Mouse (Mus musculus): ENCODE data around the gene Ifnk. TPM values are rescaled to one million over a fixed set of nuclear protein-coding genes. Genes with fewer than 3 reads are reported as not detected.

Ifnk gene
- 0.43 TPM in 1 of 2 replicates, not detected in the other for polyA plus RNA-seq (2014; fragmentation: Nextera tagmentation; extraction: Ambion mirVana)

DNA sequence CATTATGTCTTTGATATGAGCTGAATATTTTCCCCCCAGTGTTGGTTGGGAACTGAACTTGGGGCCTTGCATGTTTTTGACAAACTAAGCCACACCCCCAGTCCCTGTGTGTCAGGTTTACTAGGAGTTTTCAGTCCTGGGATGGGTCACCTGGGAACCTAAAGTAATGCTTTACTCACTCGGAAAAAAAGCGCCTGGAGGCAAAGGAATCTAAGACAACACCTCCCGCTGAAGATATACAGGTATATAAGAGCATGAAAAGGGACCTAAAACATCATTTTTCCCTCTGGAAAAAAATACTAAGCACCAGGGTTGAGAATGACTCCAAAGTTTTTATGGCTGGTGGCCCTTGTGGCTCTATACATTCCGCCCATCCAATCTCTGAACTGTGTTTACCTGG is at the start of gene Ifnk:
Ifnk (plus strand) TSS at position 301 of the 400 bp plus-strand sequence.
- Histone ChIP-seq H3K4me1 (replicated peaks; ENCODE audit: control insufficient read depth, insufficient read depth, low read length) (no peaks in the 10 kb centered on the region), H3K27ac (ENCODE audit: low read depth, low read length) (no peak within 1 kb of the TSS), H3K9me3 (ENCODE audit: control insufficient read depth, low read length) (no peaks in the 10 kb centered on the region), H3K36me3 (ENCODE audit: control insufficient read depth, insufficient read depth, low read length) (no peaks in the 10 kb centered on the region), H3K4me3 (ENCODE audit: low read depth, low read length) (no peak within 1 kb of the TSS), H3K9ac (ENCODE audit: low read depth, low read length) (no peak within 1 kb of the TSS), H3K4me2 (replicated peaks; ENCODE audit: low read depth, low read length) (no peak within 1 kb of the TSS), H3K27me3 (ENCODE audit: control insufficient read depth, insufficient read depth, low read length) (no peaks in the 10 kb centered on the region)
- no peak for DNase-seq (ENCODE audit: low spot score)
- ATAC-seq (ENCODE audit: low FRiP score): no peak
- WGBS: 85% methylated on average over 4 of the region's 4 CpGs

- no peaks in the 10 kb centered on the region for H3K9me3 ChIP-seq (ENCODE audit: control insufficient read depth, low read length)
- no peaks in the 10 kb centered on the region for H3K36me3 ChIP-seq (ENCODE audit: control insufficient read depth, insufficient read depth, low read length)
- no peak overlapping the region for H3K4me2 ChIP-seq (replicated peaks; ENCODE audit: low read depth, low read length)
- WGBS: 79% methylated on average over 14 of the region's 14 CpGs
- ATAC-seq (ENCODE audit: low FRiP score): no peak
- no peaks in the 10 kb centered on the region for H3K4me1 ChIP-seq (replicated peaks; ENCODE audit: control insufficient read depth, insufficient read depth, low read length)
- no peak overlapping the region for H3K4me3 ChIP-seq (ENCODE audit: low read depth, low read length)
- H3K27me3 ChIP-seq (ENCODE audit: control insufficient read depth, insufficient read depth, low read length): no peaks in the 10 kb centered on the region
- DNase-seq (ENCODE audit: low spot score): no peak
- no peak overlapping the region for H3K27ac ChIP-seq (ENCODE audit: low read depth, low read length)
- H3K9ac ChIP-seq (ENCODE audit: low read depth, low read length): no peak overlapping the region
Observed at GRCm38 (mm10) chr4:35105115-35105773, 46.6 kb upstream of the Ifnk start.

DNA sequence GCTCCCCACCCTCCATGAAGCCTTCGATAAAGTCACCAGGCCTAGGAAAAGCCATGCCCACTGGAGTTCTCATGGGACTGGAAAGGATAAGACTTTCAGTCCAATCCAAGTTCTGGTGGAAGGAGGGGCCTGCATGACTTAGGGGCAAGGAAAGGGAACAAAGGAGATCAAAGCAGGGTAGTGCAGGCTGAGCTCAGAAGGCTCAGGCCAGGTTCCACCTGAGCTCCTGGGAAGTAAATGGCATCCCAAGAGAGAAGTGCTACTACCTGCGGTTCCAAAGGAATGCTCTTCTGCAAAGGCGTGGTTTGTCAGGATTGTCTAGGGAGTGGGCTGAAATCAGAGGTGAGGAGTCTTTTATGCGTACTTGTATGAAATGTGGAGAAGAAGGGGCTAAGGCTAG is 39.4 kb upstream of the Ifnk start:
- no peaks in the 10 kb centered on the region for H3K36me3 ChIP-seq (ENCODE audit: control insufficient read depth, insufficient read depth, low read length)

GRCm38 (mm10) chr4:35113516-35114248 is 38.2 kb upstream of the Ifnk start:
- Histone ChIP-seq H3K27me3 (ENCODE audit: control insufficient read depth, insufficient read depth, low read length) (no peaks in the 10 kb centered on the region), H3K9me3 (ENCODE audit: control insufficient read depth, low read length) (no peaks in the 10 kb centered on the region), H3K36me3 (ENCODE audit: control insufficient read depth, insufficient read depth, low read length) (no peaks in the 10 kb centered on the region), H3K4me2 (replicated peaks; ENCODE audit: low read depth, low read length) (no peak overlapping the region), H3K27ac (ENCODE audit: low read depth, low read length) (no peak overlapping the region), H3K4me3 (ENCODE audit: low read depth, low read length) (no peak overlapping the region), H3K9ac (ENCODE audit: low read depth, low read length) (no peak overlapping the region), H3K4me1 (replicated peaks; ENCODE audit: control insufficient read depth, insufficient read depth, low read length) (no peaks in the 10 kb centered on the region)
- WGBS: 81% methylated on average over 13 of the region's 13 CpGs
- no peak for ATAC-seq (ENCODE audit: low FRiP score)
- DNase-seq (ENCODE audit: low spot score): no peak

More for the DNA sequence above, 39.4 kb upstream of the Ifnk start:
- no peak for ATAC-seq (ENCODE audit: low FRiP score)
- Histone ChIP-seq H3K9me3 (ENCODE audit: control insufficient read depth, low read length) (no peaks in the 10 kb centered on the region), H3K4me3 (ENCODE audit: low read depth, low read length) (no peak overlapping the region), H3K9ac (ENCODE audit: low read depth, low read length) (no peak overlapping the region), H3K4me2 (replicated peaks; ENCODE audit: low read depth, low read length) (no peak overlapping the region), H3K27me3 (ENCODE audit: control insufficient read depth, insufficient read depth, low read length) (no peaks in the 10 kb centered on the region), H3K4me1 (replicated peaks; ENCODE audit: control insufficient read depth, insufficient read depth, low read length) (no peaks in the 10 kb centered on the region), H3K27ac (ENCODE audit: low read depth, low read length) (no peak overlapping the region)
- DNase-seq (ENCODE audit: low spot score): no peak
- WGBS: 89% methylated on average over 4 of the region's 4 CpGs

GRCm38 (mm10) chr4:35114950-35115349 is 36.9 kb upstream of the Ifnk start:
- Histone ChIP-seq H3K36me3 (ENCODE audit: control insufficient read depth, insufficient read depth, low read length) (no peaks in the 10 kb centered on the region), H3K27ac (ENCODE audit: low read depth, low read length) (no peak overlapping the region), H3K4me2 (replicated peaks; ENCODE audit: low read depth, low read length) (no peak overlapping the region), H3K9me3 (ENCODE audit: control insufficient read depth, low read length) (no peaks in the 10 kb centered on the region), H3K4me3 (ENCODE audit: low read depth, low read length) (no peak overlapping the region), H3K9ac (ENCODE audit: low read depth, low read length) (no peak overlapping the region), H3K27me3 (ENCODE audit: control insufficient read depth, insufficient read depth, low read length) (no peaks in the 10 kb centered on the region), H3K4me1 (replicated peaks; ENCODE audit: control insufficient read depth, insufficient read depth, low read length) (no peaks in the 10 kb centered on the region)
- ATAC-seq (ENCODE audit: low FRiP score) (no peak), DNase-seq (ENCODE audit: low spot score) (no peak)
- 74% methylated on average over 2 of the region's 2 CpGs for WGBS

- WGBS: 79% methylated on average over 6 of the region's 6 CpGs
- H3K4me1 ChIP-seq (replicated peaks; ENCODE audit: control insufficient read depth, insufficient read depth, low read length): no peaks in the 10 kb centered on the region
- no peak overlapping the region for H3K9ac ChIP-seq (ENCODE audit: low read depth, low read length)
- no peaks in the 10 kb centered on the region for H3K36me3 ChIP-seq (ENCODE audit: control insufficient read depth, insufficient read depth, low read length)
- DNase-seq (ENCODE audit: low spot score) (no peak), ATAC-seq (ENCODE audit: low FRiP score) (no peak)
- no peaks in the 10 kb centered on the region for H3K9me3 ChIP-seq (ENCODE audit: control insufficient read depth, low read length)
- H3K4me2 ChIP-seq (replicated peaks; ENCODE audit: low read depth, low read length): no peak overlapping the region
- no peak overlapping the region for H3K4me3 ChIP-seq (ENCODE audit: low read depth, low read length)
- no peaks in the 10 kb centered on the region for H3K27me3 ChIP-seq (ENCODE audit: control insufficient read depth, insufficient read depth, low read length)
- no peak overlapping the region for H3K27ac ChIP-seq (ENCODE audit: low read depth, low read length)
Observed at GRCm38 (mm10) chr4:35115933-35116332, 35.9 kb upstream of the Ifnk start.

DNA sequence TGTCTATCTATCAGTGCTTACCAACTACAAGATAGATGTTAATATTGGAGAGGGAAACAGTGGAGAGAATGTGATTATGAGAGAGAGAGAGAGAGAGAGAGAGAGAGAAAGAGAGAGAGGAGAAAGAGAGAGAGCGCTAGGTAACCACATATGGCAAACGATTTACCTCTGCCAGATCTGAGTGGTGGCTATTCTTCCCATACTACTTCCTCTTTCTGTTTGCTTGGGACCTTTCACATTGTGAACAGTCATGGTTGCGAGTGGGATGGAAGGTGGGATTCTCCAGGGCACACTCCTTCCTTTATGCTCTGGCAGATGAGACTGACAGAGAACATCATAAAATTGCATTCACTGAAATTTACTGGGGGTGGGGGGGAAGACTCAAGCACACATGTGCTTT is 34.7 kb upstream of the Ifnk start:
- DNase-seq (ENCODE audit: low spot score): no peak
- Histone ChIP-seq H3K4me1 (replicated peaks; ENCODE audit: control insufficient read depth, insufficient read depth, low read length) (no peaks in the 10 kb centered on the region), H3K27me3 (ENCODE audit: control insufficient read depth, insufficient read depth, low read length) (no peaks in the 10 kb centered on the region)

DNA sequence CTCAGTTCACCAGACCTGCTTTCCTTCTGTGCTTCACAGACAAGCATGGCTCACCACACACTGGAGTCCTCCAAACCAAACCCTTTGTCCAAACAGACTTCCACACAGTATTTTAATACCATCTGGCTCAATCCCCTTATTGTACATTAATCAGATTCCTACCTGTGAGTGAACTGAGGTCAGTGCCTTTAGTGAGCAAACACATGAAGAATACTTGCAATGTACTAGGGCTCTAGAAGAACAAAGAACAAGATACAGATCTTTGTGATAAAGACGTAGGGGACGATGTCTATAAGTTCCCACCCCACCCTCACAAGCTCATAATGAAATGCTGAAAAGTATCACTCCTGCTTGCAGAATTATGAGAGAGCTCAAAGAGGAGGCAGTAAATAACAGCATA is 33.0 kb upstream of the Ifnk start:
- no peak for ATAC-seq (ENCODE audit: low FRiP score)
- no peaks in the 10 kb centered on the region for H3K27me3 ChIP-seq (ENCODE audit: control insufficient read depth, insufficient read depth, low read length)
- no peak overlapping the region for H3K27ac ChIP-seq (ENCODE audit: low read depth, low read length)
- no peaks in the 10 kb centered on the region for H3K9me3 ChIP-seq (ENCODE audit: control insufficient read depth, low read length)
- no peaks in the 10 kb centered on the region for H3K4me1 ChIP-seq (replicated peaks; ENCODE audit: control insufficient read depth, insufficient read depth, low read length)
- H3K36me3 ChIP-seq (ENCODE audit: control insufficient read depth, insufficient read depth, low read length): no peaks in the 10 kb centered on the region
- no peak overlapping the region for H3K9ac ChIP-seq (ENCODE audit: low read depth, low read length)
- 90% methylated on average over 2 of the region's 2 CpGs for WGBS
- no peak overlapping the region for H3K4me3 ChIP-seq (ENCODE audit: low read depth, low read length)
- no peak for DNase-seq (ENCODE audit: low spot score)
- H3K4me2 ChIP-seq (replicated peaks; ENCODE audit: low read depth, low read length): no peak overlapping the region

More for the DNA sequence above, 34.7 kb upstream of the Ifnk start:
- no peak overlapping the region for H3K4me2 ChIP-seq (replicated peaks; ENCODE audit: low read depth, low read length)
- no peak overlapping the region for H3K4me3 ChIP-seq (ENCODE audit: low read depth, low read length)
- H3K9me3 ChIP-seq (ENCODE audit: control insufficient read depth, low read length): no peaks in the 10 kb centered on the region
- H3K27ac ChIP-seq (ENCODE audit: low read depth, low read length): no peak overlapping the region
- H3K36me3 ChIP-seq (ENCODE audit: control insufficient read depth, insufficient read depth, low read length): no peaks in the 10 kb centered on the region
- H3K9ac ChIP-seq (ENCODE audit: low read depth, low read length): no peak overlapping the region
- WGBS: 89% methylated on average over 3 of the region's 3 CpGs
- no peak for ATAC-seq (ENCODE audit: low FRiP score)

DNA sequence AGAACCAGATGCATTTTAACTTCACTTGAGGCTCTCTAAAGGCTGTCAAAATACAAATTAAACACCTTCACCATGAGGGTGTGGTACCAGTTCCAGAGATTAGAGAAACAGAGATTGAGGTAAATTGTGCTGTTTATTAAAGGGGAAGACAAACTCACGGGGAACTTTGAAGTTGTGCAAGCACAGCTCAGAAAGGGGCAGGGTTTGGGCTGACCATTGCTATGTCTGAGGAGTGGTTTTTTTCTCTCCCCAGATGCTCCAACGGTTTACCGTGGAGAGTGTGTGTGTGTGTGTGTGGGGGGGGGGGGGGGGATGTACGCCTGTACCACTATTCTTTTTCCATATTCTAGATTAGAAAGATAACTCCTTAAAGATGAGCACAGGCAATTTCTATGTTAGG is 31.7 kb upstream of the Ifnk start:
- DNase-seq (ENCODE audit: low spot score) (no peak), ATAC-seq (ENCODE audit: low FRiP score) (no peak)
- no peaks in the 10 kb centered on the region for H3K27me3 ChIP-seq (ENCODE audit: control insufficient read depth, insufficient read depth, low read length)
- no peak overlapping the region for H3K4me2 ChIP-seq (replicated peaks; ENCODE audit: low read depth, low read length)
- H3K9ac ChIP-seq (ENCODE audit: low read depth, low read length): no peak overlapping the region
- no peak overlapping the region for H3K4me3 ChIP-seq (ENCODE audit: low read depth, low read length)
- H3K4me1 ChIP-seq (replicated peaks; ENCODE audit: control insufficient read depth, insufficient read depth, low read length): no peaks in the 10 kb centered on the region
- H3K27ac ChIP-seq (ENCODE audit: low read depth, low read length): no peak overlapping the region
- WGBS: 78% methylated on average over 3 of the region's 4 CpGs
- H3K9me3 ChIP-seq (ENCODE audit: control insufficient read depth, low read length): no peaks in the 10 kb centered on the region
- H3K36me3 ChIP-seq (ENCODE audit: control insufficient read depth, insufficient read depth, low read length): no peaks in the 10 kb centered on the region

Data from hindbrain, embryonic 11.5 days (tissue).